Mouse (Mus musculus) frontal cortex, postnatal 14 days (tissue): ENCODE results near the gene Ralgps2.

Experiments used
- DNase-seq, 2 experiments: peaks; one replicate each; pipeline ENCODE4 v3.0.0; 2022; ENCODE audit warnings: low spot score in 2 of 2

Gene Ralgps2

GRCm38 (mm10) chr1:156769621-156770297, 169.7 kb downstream of the Ralgps2 start:
- no peak for DNase-seq

- DNase-seq, result no peak
Observed at GRCm38 (mm10) chr1:156769163-156769562, 170.3 kb downstream of the Ralgps2 start.

GRCm38 (mm10) chr1:156765311-156765710, 174.1 kb downstream of the Ralgps2 start:
- peak in 1 of 2 experiments; percentile 40 for DNase-seq

- DNase-seq, result no peak
Observed at GRCm38 (mm10) chr1:156764584-156764983, 174.8 kb downstream of the Ralgps2 start.

GRCm38 (mm10) chr1:156763280-156763679, 176.1 kb downstream of the Ralgps2 start:
- no peak for DNase-seq

- no peak for DNase-seq
Observed at GRCm38 (mm10) chr1:156761430-156761801, 178.0 kb downstream of the Ralgps2 start.

- no peak for DNase-seq
Observed at GRCm38 (mm10) chr1:156760549-156761429, 178.6 kb downstream of the Ralgps2 start.

GRCm38 (mm10) chr1:156758326-156758725, 181.1 kb downstream of the Ralgps2 start:
- DNase-seq, result no peak

- peak in 1 of 2 experiments; percentile 17 for DNase-seq
Observed at GRCm38 (mm10) chr1:156754608-156755413, 184.6 kb downstream of the Ralgps2 start.
